Mouse (Mus musculus): ENCODE measurements around the gene Aldh1l1.

Aldh1l1 gene

DNA sequence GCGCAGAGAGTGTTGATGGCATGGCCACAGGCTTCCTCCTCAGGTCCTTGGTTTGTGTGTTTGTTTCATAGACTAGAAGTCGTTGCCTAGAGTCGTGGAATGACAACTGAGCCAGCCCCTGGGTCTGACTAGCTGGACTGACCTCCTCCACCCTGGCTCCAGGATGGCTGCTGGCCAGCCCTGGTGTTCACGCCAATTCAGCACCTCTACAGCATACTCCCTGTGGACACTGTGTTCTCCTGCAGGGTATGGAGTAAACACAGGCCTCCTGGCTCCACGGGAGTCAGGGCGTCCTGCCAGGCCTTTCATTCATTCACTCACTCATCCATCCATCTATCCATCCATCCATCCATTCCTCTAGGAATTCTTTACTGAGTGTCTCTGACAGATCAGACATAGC lies 22.9 kb downstream of the Aldh1l1 start:
- no peak for DNase-seq

- DNase-seq: no peak
Observed at GRCm38 (mm10) chr6:90512416-90512815, 26.2 kb downstream of the Aldh1l1 start.

DNA sequence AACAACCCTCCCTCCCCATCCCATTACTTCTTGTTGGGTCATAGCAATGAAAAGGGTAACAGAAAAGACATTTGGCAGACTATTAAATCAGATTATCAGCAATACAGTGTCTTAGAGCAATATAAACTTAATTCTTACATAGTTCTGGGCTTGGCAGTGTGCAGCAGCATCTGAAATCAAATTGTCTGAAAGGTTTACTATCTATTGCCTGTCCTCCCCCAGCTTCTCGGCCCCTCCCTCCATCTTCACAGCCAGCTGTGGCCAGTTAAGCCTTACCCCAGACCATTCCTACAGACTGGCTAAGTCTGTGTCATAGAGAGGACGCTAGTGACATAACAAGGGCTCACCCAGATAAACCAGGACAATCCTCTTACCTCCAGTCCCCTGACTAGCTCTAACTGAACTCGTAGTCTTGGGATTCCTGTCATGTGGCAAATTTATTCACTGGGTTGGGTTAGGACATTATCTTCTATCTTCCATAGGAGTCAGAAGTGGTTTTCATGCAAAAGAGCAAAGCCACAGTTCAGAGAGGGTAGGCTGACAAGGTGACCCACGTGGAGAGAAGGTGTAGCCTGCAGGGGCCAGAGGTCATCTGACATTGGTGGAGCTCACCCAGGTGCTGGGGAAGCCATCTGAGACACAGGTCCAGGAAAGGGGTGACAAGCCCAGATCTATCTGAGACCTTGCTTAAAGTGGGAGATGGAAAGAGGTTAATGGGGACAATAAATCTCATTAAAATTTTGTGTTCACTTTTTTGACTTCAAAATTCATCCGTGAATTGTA lies 27.0 kb downstream of the Aldh1l1 start:
- DNase-seq: no peak

DNA sequence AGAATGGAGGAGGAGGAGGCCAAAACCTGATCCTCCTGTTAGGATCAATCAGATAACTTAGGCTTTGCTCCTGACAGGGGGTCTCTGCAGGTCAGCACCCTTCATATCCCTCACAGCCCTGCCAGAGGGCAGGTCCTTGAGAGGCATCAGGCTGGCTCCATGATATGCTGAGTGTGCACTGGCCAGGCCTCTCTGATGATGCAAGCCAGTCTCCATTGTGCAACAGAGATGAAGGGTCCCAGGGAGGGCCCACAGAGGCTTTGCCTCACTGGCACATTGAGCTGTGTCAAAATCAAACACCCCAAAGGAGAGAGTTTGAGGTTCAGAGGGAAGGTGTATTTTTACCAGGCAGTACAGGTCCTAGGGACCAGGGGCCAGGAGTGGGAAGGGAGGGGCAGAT lies 28.1 kb downstream of the Aldh1l1 start:
- no peak for DNase-seq

DNA sequence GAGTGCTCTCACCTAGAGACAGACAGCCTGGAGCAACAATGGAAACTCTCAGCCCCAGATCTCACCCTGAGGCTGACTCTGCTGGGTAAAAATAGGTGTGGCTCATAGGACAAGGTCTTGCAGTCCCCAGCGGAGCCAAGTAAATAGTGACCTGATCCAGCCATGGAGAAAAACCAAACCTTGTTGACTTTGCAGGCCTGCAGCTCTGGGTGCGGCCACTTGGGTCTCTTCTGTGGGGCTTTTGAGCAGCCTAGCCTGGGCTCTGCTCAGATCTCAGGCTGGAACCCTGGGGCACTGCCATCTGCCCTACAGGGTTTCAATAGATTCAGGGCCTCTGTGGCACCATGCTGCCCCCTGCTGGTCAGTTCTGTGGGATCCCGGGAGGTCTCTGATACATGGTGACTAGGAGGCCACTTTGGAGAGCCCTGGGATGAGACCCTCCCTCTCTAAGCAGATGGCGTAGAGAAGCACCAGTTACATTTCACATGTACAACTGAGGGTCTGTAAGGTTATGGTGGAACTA lies 28.7 kb downstream of the Aldh1l1 start:
- DNase-seq: peak; percentile 82

DNA sequence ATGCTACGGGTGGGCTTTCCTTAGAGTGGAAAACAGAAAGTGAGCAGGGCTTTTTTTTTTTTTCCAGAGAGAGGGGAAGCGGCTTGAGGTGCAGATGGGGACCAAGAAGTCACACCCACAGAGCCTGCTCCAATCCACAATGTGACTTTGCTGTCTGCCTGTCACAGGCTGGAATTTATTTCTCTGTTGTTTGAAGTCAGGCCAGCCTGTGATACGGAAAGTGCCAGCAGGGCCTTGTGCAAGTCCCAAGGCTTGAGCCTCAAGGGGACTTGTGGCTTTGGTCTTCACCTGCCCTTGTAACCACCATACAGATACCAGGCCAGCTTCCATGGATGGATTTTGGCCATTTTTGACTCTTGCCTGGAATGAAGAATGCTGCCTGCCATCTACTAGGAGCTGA lies 32.7 kb downstream of the Aldh1l1 start:
- no peak for DNase-seq

DNA sequence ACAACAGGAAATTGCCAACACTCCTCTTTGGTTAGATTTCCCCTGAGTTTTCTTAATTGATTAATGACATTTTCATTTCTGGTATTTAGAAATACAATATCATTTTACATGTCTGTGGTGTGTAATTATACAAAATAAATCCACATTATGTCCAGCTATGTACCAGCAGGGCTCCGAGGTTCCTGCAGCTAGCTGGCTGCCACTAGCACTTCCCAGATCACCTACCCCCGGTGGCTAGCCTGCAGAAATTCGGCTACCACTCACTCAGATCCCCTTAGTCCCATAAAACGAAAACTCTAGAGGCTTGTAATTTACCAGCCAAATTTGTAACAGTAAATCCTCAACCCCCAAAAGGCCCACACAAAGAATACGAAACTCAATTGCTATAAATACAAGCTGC lies 33.1 kb downstream of the Aldh1l1 start:
- DNase-seq: no peak

GRCm38 (mm10) chr6:90526406-90526805 lies 40.2 kb downstream of the Aldh1l1 start:
- no peak for DNase-seq

DNA sequence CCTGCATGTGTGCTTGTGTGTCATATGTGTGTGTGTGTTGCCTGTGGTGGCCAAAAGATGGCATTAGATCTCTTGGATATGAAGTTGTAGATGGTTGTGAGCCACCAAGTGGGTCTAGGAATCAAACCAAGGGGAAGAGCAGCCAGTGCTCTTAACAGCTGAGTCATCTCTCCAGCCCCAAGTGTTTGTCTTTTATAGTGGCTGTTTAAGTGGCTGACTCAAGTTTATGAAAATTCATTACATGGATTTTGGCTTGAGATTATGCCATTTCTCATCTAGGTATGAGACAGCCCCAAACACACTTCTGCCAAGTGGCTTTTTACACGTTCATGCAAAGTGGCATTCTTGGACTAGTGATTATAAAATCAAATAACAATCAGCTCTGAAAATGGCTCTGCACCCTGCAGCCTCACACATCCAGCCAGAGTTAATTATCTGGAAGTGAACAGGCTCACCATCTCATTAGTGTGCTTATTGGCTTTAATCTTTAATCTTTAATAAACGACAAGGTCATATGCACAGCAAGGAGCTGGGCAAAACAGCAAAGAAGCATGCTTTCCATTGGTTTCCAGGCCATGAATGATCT lies 43.3 kb downstream of the Aldh1l1 start:
- peak; percentile 52 for DNase-seq

- DNase-seq: no peak
Observed at GRCm38 (mm10) chr6:90532575-90533190, 46.5 kb downstream of the Aldh1l1 start.

DNA sequence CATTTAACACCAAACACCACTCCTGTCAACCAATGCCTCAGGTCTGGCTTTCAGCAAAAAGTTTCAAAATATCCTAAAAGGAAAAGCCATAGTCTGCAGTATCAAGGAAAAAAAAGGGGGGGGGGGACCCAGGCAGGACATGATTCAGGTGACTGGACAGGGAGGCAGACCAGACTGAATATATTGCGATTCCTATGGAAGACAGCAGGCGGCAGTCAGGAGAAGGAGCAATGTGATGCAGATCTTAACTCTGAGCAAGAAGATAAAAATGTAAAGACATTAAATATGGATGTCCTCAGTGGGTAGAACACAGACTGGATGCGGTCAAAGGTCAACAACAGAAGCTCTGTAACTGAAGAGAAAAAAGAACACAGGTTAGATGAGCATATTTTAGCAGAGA lies 47.3 kb downstream of the Aldh1l1 start:
- DNase-seq: no peak

DNA sequence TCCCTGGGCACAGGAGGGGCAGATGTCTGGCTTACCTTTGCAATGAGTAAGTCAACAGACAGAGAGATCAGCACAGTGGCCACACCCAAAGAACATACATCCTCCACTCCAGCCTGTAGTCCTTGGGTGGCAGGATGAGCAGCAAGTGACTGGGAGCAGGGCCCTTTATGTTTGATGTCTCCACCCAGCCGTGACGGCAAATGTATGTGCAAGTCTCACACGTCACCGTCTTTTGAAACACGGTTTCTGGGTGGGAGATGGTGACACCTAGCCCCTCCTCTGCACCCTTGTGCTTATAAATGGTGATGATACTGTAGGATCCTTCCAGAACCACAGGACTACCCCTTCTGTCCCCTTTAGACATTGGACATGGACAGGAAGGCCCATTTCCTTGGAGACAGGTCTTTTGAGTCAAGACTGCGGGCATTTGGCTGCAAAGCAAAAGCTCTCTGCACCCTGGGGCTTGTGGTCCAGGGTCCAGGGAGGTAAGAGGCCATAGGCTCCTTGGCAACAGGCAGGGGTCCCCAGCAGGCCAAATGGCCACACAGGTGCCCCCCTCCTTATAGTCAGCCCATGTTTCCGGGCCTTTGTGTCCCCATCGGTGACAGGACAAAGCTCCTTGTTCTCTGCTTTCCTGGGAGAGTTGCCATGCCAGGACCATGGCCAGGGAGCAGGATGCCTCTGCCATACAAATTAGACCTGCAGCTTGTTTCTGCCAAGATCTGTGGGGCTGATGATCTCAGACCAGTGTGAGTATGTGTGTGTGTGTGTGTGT lies 48.7 kb downstream of the Aldh1l1 start:
- DNase-seq: no peak

GRCm38 (mm10) chr6:90536824-90537223 lies 50.6 kb downstream of the Aldh1l1 start:
- DNase-seq: no peak

GRCm38 (mm10) chr6:90537941-90538340 lies 51.7 kb downstream of the Aldh1l1 start:
- peak; percentile 76 for DNase-seq

DNA sequence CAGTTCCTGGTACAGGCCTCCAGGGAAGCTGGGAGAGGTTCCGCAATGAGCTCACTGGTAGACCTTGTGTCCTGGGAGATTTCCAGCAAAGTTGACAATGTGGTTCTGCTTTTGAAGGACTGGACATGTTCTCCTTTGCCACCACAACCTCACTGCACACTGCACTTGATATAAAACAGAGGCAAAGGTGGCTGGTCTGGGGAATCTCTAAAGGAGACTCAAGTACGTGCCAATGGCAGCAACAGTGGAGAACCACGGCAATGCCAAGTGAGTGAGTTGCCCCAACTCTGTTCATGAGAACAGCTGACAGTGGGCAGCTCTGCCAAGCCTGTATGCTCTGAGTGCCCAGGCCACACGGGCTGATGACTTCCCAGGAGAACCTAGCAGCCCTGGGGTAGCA lies 53.0 kb downstream of the Aldh1l1 start:
- no peak for DNase-seq

- no peak for DNase-seq
Observed at GRCm38 (mm10) chr6:90540520-90540919, 54.3 kb downstream of the Aldh1l1 start.

GRCm38 (mm10) chr6:90541367-90541772 lies 55.1 kb downstream of the Aldh1l1 start:
- no peak for DNase-seq

DNA sequence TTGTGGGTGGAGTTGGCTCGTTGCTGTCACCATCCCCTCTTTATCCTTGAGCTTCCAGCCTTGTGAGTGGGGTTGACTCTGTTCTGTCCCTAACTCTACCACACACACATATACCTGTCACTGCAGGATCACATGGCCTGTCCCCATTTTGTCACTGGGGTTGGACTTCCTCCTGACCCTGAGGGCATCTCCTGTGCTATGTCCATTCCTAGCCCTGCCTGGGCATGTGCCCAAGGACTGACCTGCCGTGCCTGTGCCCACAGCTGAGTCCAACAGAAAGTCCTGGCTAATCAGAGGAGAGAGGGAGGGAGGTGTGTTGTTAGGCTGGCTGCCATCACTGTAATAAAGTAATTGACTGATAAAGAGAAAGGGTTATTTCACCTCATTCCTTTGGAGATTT lies 58.2 kb downstream of the Aldh1l1 start:
- no peak for DNase-seq

- DNase-seq: no peak
Observed at GRCm38 (mm10) chr6:90546274-90546673, 60.0 kb downstream of the Aldh1l1 start.

GRCm38 (mm10) chr6:90547041-90547440 lies 60.8 kb downstream of the Aldh1l1 start:
- no peak for DNase-seq

DNA sequence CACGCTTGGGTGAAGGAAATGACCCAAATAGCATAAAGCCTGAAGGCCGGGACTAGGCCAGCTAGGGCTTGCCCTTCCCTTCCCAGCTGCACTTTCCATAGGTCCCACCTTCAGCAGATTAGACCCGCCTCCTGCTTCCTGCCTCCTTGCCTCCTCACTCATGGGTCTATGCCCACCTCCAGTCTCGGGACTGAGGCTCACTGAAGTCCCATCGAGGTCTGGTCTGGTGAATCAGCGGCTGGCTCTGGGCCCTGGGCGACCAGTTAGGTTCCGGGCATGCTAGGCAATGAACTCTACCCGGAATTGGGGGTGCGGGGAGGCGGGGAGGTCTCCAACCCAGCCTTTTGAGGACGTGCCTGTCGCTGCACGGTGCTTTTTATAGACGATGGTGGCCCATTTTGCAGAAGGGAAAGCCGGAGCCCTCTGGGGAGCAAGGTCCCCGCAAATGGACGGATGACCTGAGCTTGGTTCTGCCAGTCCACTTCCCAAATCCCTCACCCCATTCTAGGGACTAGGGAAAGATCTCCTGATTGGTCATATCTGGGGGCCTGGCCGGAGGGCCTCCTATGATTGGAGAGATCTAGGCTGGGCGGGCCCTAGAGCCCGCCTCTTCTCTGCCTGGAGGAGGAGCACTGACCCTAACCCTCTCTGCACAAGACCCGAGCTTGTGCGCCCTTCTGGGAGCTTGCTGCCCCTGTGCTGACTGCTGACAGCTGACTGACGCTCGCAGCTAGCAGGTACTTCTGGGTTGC lies 64.1 kb downstream of the Aldh1l1 start:
- peak; percentile 65 for DNase-seq

GRCm38 (mm10) chr6:90551251-90551650 lies 65.0 kb downstream of the Aldh1l1 start:
- no peak for DNase-seq

GRCm38 (mm10) chr6:90553197-90553596 lies 67.0 kb downstream of the Aldh1l1 start:
- DNase-seq: no peak

All from retina, postnatal 1 day (tissue).